Mouse (Mus musculus) embryonic facial prominence, embryonic 14.5 days (tissue): ENCODE results near the gene Fbxo24. TPM values are rescaled to one million over a fixed set of nuclear protein-coding genes. Genes with fewer than 3 reads are reported as not detected.

Experiments used
- ATAC-seq: fragments of 200-750 bp; cut with Nextera tagmentation; 2 replicates; pipeline ENCODE4 v1.8.0; 2017; ENCODE audit warnings: low read depth, moderate number of reproducible peaks, moderate TSS enrichment
- DNase-seq: peaks from one replicate; pipeline ENCODE4 v3.0.0-alpha.2; 2015; ENCODE audit warnings: low spot score
- H3K27ac ChIP-seq: fragments of 300-500 bp; sonication (generic); replicated peaks from 2 replicates; pipeline ENCODE4 v1.5.1; 2014; ENCODE audit warnings: low read depth, mild to moderate bottlenecking, low read length, moderate library complexity
- H3K27me3 ChIP-seq: fragments of 300-500 bp; sonication (generic); replicated peaks from 2 replicates; pipeline ENCODE4 v1.6.1; 2014; ENCODE audit warnings: low read length; ENCODE audit not compliant: control insufficient read depth, insufficient read depth
- H3K36me3 ChIP-seq: fragments of 300-500 bp; sonication (generic); 2 replicates; pipeline ENCODE4 v1.6.1; 2014; ENCODE audit warnings: low read length, mixed read lengths; ENCODE audit not compliant: control insufficient read depth, insufficient read depth
- H3K4me1 ChIP-seq: fragments of 300-500 bp; sonication (generic); 2 replicates; pipeline ENCODE4 v1.6.1; 2014; ENCODE audit warnings: antibody characterized with exemption, low read length; ENCODE audit not compliant: control insufficient read depth, insufficient read depth
- H3K4me2 ChIP-seq: fragments of 300-500 bp; sonication (generic); 2 replicates; pipeline ENCODE4 v1.6.1; 2014; ENCODE audit warnings: low read depth, mild to moderate bottlenecking, low read length, moderate library complexity, mixed read lengths
- H3K4me3 ChIP-seq: fragments of 300-500 bp; sonication (generic); 2 replicates; pipeline ENCODE4 v1.5.1; 2014; ENCODE audit warnings: low read depth, mild to moderate bottlenecking, low read length
- H3K9ac ChIP-seq: fragments of 300-500 bp; sonication (generic); 2 replicates; pipeline ENCODE4 v1.6.1; 2014; ENCODE audit warnings: low read depth, mild to moderate bottlenecking, low read length, moderate library complexity, mixed read lengths
- H3K9me3 ChIP-seq: fragments of 300-500 bp; sonication (generic); 2 replicates; pipeline ENCODE4 v1.6.1; 2016; ENCODE audit warnings: low read length; ENCODE audit not compliant: control insufficient read depth
- WGBS: fragments of 180-500 bp; shearing (Covaris S2); extraction: QIAGEN DNeasy Blood & Tissue Kit; methylation state at CpG from one replicate; pipeline ENCODE4 v1.1.7; 2014; 5-methylcytosine and 5-hydroxymethylcytosine counted together
- polyA plus RNA-seq: library from polyadenylated mRNA; unstranded; fragments of >200 nt; fragmentation: Nextera tagmentation; extraction: Ambion mirVana; gene quantifications from 2 replicates; pipeline ENCODE4 v1.2.1, GENCODE M21; 2014

Gene Fbxo24
- polyA plus RNA-seq, 1 experiment from 2014 or later, result 0.10 TPM

DNA sequence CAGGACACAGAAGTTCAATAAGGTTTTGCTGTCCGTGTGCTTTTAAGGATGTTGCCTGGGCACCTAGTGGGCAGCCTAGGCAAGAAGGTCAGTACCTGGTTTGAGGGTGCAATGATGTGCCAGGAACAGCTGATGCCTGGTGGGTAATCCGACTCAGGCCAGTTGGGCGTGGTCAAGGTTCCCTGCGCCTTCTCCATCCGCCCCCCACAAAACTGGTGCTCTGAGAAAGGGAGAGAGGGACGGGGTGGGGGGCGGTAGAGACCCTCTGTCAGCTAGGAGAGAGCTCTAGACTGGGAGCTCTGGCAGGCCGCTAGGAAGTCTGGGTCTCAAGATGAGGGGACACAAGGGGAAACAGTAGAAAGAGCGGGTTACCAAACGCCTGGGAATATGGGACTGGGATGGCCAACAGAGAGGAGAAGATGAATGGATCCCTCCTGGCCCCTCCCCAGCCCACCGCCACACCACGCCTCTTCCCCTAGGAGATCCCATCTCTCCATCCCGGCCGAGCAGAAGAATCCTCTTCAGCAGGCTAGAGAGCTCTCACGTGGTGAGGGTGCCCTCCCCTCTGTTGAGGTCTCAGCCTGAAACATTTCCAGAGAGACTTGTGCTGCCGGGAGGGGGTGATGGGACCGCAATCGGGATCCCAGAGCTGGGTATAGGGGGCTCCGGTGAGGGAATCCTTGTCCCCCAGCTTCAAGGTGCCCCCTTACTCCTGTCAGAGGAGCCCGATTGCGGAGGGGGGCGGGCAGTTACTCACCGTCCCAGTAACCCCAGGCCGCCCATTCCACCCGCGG is 20.7 kb downstream of the Fbxo24 start:
- no peaks in the 10 kb centered on the region for H3K9me3 ChIP-seq
- no peak for DNase-seq
- no peak for ATAC-seq
- peak overlapping the region; percentile 59 for H3K9ac ChIP-seq
- peak overlapping the region; percentile 62 for H3K4me2 ChIP-seq
- peaks cover 45% of the 10 kb centered on the region for H3K36me3 ChIP-seq
- H3K27ac ChIP-seq, result no peak overlapping the region
- peak overlapping the region; percentile 32 for H3K4me3 ChIP-seq
- H3K27me3 ChIP-seq, result no peaks in the 10 kb centered on the region
- WGBS, result 15% methylated on average over 26 of the region's 26 CpGs
- peaks cover 51% of the 10 kb centered on the region for H3K4me1 ChIP-seq

GRCm38 (mm10) chr5:137601365-137601729 is 27.5 kb downstream of the Fbxo24 start:
- peak overlapping the region; percentile 88 for H3K27ac ChIP-seq
- DNase-seq, result peak; percentile 56
- under 1% methylated on average over 22 of the region's 22 CpGs for WGBS

GRCm38 (mm10) chr5:137600619-137601364 is 28.0 kb downstream of the Fbxo24 start, which contains the start of gene Mospd3:
Gene Mospd3 (minus strand): TSS chr5:137601058.
- DNase-seq, result peak; percentile 100
- peak within 1 kb of the TSS; percentile 96 for H3K4me2 ChIP-seq
- H3K9me3 ChIP-seq, result no peaks in the 10 kb centered on the region
- peaks cover 35% of the 10 kb centered on the region; the same call in 1 of the 2 replicates for H3K36me3 ChIP-seq
- peak within 1 kb of the TSS; percentile 88 for H3K27ac ChIP-seq
- peak within 1 kb of the TSS; percentile 69 for H3K4me3 ChIP-seq
- peaks cover 17% of the 10 kb centered on the region; the same call in 1 of the 2 replicates for H3K4me1 ChIP-seq
- 0% methylated on average over 36 of the region's 41 CpGs for WGBS
- ATAC-seq, result peak; percentile 96
- H3K27me3 ChIP-seq, result no peaks in the 10 kb centered on the region
- peak within 1 kb of the TSS; percentile 85 for H3K9ac ChIP-seq

More at GRCm38 (mm10) chr5:137601365-137601729, 27.5 kb downstream of the Fbxo24 start:
- Histone ChIP-seq H3K4me3 (peak overlapping the region; percentile 69), H3K9ac (peak overlapping the region; percentile 77), H3K4me1 (peaks cover 17% of the 10 kb centered on the region; the same call in 1 of the 2 replicates), H3K27me3 (no peaks in the 10 kb centered on the region), H3K36me3 (peaks cover 41% of the 10 kb centered on the region; the same call in 1 of the 2 replicates), H3K9me3 (no peaks in the 10 kb centered on the region), H3K4me2 (peak overlapping the region; percentile 96)
- ATAC-seq, result no peak

GRCm38 (mm10) chr5:137600281-137600618 is 28.6 kb downstream of the Fbxo24 start:
- DNase-seq (no peak), ATAC-seq (peak; percentile 5; the same call in 1 of the 2 replicates)

DNA sequence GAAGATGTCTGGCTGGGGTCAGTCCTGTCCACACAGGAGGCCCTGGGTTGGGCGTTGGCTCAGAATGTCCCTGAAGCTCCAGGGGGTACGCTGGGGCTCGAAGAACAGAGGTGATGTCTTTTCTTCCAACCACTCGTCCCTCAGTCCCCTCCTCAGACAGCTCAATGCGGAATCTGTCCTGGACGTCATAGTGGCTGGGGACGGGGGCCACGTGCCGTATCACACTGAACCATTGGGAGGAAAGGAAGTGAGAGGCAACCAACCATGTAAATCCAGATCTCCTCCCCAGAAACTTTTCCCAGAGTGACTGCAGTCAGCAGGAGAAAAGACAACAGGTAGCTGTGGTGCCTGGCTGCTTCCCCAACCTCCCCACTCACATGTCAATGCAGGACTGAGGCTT is 29.2 kb downstream of the Fbxo24 start:
- Histone ChIP-seq H3K4me1 (peaks cover 17% of the 10 kb centered on the region; the same call in 1 of the 2 replicates), H3K4me3 (peak overlapping the region; percentile 69), H3K36me3 (peaks cover 24% of the 10 kb centered on the region; the same call in 1 of the 2 replicates), H3K9ac (peak overlapping the region; percentile 85), H3K27me3 (no peaks in the 10 kb centered on the region), H3K9me3 (no peaks in the 10 kb centered on the region), H3K27ac (no peak overlapping the region), H3K4me2 (peak overlapping the region; percentile 96)
- WGBS, result 48% methylated on average over 9 of the region's 9 CpGs
- no peak for DNase-seq
- ATAC-seq, result no peak

More at GRCm38 (mm10) chr5:137600281-137600618, 28.6 kb downstream of the Fbxo24 start:
- Histone ChIP-seq H3K36me3 (peaks cover 30% of the 10 kb centered on the region; the same call in 1 of the 2 replicates), H3K4me1 (peaks cover 17% of the 10 kb centered on the region; the same call in 1 of the 2 replicates), H3K4me3 (peak overlapping the region; percentile 69), H3K4me2 (peak overlapping the region; percentile 96), H3K9ac (peak overlapping the region; percentile 85), H3K27ac (peak overlapping the region; percentile 61), H3K9me3 (no peaks in the 10 kb centered on the region), H3K27me3 (no peaks in the 10 kb centered on the region)
- WGBS, result 2% methylated on average over 17 of the region's 19 CpGs

GRCm38 (mm10) chr5:137598100-137598826 is 30.5 kb downstream of the Fbxo24 start:
- H3K4me2 ChIP-seq, result no peak overlapping the region
- H3K4me3 ChIP-seq, result no peak overlapping the region
- H3K36me3 ChIP-seq, result peaks cover 17% of the 10 kb centered on the region; the same call in 1 of the 2 replicates
- 87% methylated on average over 2 of the region's 2 CpGs for WGBS
- H3K27ac ChIP-seq, result no peak overlapping the region
- peaks cover 17% of the 10 kb centered on the region; the same call in 1 of the 2 replicates for H3K4me1 ChIP-seq
- no peak for ATAC-seq
- no peaks in the 10 kb centered on the region for H3K9me3 ChIP-seq
- no peaks in the 10 kb centered on the region for H3K27me3 ChIP-seq
- no peak overlapping the region for H3K9ac ChIP-seq
- DNase-seq, result no peak

DNA sequence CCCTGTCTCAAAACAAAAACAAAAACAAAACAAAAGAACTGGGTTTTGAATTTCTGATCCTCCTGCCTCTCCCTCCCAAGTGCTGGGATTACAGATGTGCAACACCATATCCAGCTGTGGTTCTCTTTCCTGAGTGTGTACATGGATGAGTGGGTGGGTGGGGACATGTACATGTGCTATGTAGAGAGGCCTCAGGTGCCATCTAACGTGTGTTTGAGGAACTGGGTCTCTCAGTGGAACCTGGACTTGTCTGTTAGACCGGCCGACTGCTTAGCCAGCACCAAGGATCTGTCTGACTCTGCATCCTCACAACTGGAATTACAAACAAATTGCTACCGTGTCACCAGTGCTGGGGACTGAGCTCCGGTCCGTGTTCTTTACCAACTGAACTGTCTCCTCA is 31.2 kb downstream of the Fbxo24 start:
- H3K9ac ChIP-seq, result no peak overlapping the region
- DNase-seq (no peak), ATAC-seq (no peak)
- H3K4me1 ChIP-seq, result peaks cover 16% of the 10 kb centered on the region; the same call in 1 of the 2 replicates
- H3K4me2 ChIP-seq, result no peak overlapping the region
- WGBS, result 93% methylated on average over 6 of the region's 6 CpGs
- H3K27me3 ChIP-seq, result no peaks in the 10 kb centered on the region
- peaks cover 13% of the 10 kb centered on the region; the same call in 1 of the 2 replicates for H3K36me3 ChIP-seq
- no peak overlapping the region for H3K4me3 ChIP-seq
- H3K9me3 ChIP-seq, result no peaks in the 10 kb centered on the region
- H3K27ac ChIP-seq, result no peak overlapping the region
